Mouse (Mus musculus): ENCODE measurements around the gene Nrp1. TPM values are rescaled to one million over a fixed set of nuclear protein-coding genes. Genes with fewer than 3 reads are reported as not detected.

The Nrp1 gene
- total RNA-seq, 2 experiments from 2014 or later: 60.4 to 72.9 TPM

GRCm38 (mm10) chr8:128470097-128470496 lies 111.7 kb downstream of the Nrp1 start:
- DNase-seq: no peak

- DNase-seq: no peak
Observed at GRCm38 (mm10) chr8:128471186-128471585, 112.8 kb downstream of the Nrp1 start.

GRCm38 (mm10) chr8:128472871-128473270 lies 114.5 kb downstream of the Nrp1 start:
- no peak for DNase-seq

GRCm38 (mm10) chr8:128473456-128474239 lies 115.2 kb downstream of the Nrp1 start:
- no peak for DNase-seq

GRCm38 (mm10) chr8:128474614-128475013 lies 116.2 kb downstream of the Nrp1 start:
- no peak for DNase-seq

- no peak for DNase-seq
Observed at GRCm38 (mm10) chr8:128476206-128476605, 117.8 kb downstream of the Nrp1 start.

GRCm38 (mm10) chr8:128478017-128478416 lies 119.6 kb downstream of the Nrp1 start:
- no peak for DNase-seq

GRCm38 (mm10) chr8:128479309-128480013 lies 121.1 kb downstream of the Nrp1 start:
- DNase-seq: no peak

- no peak for DNase-seq
Observed at GRCm38 (mm10) chr8:128480896-128481665, 122.7 kb downstream of the Nrp1 start.

- no peak for DNase-seq
Observed at GRCm38 (mm10) chr8:128483344-128483743, 124.9 kb downstream of the Nrp1 start.

- DNase-seq: no peak
Observed at GRCm38 (mm10) chr8:128484720-128485124, 126.3 kb downstream of the Nrp1 start.

GRCm38 (mm10) chr8:128486043-128486442 lies 127.6 kb downstream of the Nrp1 start:
- DNase-seq: no peak

- no peak for DNase-seq
Observed at GRCm38 (mm10) chr8:128487966-128488931, 129.8 kb downstream of the Nrp1 start.

GRCm38 (mm10) chr8:128489351-128489750 lies 130.9 kb downstream of the Nrp1 start:
- DNase-seq: no peak

- DNase-seq: peak; percentile 30
Observed at GRCm38 (mm10) chr8:128491126-128492067, 133.0 kb downstream of the Nrp1 start.

- DNase-seq: no peak
Observed at GRCm38 (mm10) chr8:128493801-128494200, 135.4 kb downstream of the Nrp1 start.

GRCm38 (mm10) chr8:128498836-128499235 lies 140.4 kb downstream of the Nrp1 start:
- no peak for DNase-seq

- DNase-seq: no peak
Observed at GRCm38 (mm10) chr8:128504136-128504829, 145.9 kb downstream of the Nrp1 start.

- DNase-seq: no peak
Observed at GRCm38 (mm10) chr8:128505866-128506265, 147.5 kb downstream of the Nrp1 start.

- DNase-seq: no peak
Observed at GRCm38 (mm10) chr8:128508723-128509122, 150.3 kb downstream of the Nrp1 start.

Measured in gastrocnemius, postnatal 10 days (tissue).